Mouse (Mus musculus) left cerebral cortex, postnatal 25 days (tissue): ENCODE data around the gene Sema3f. TPM values are rescaled to one million over a fixed set of nuclear protein-coding genes. Genes with fewer than 3 reads are reported as not detected.

Experiments
- DNase-seq, 2 experiments: peaks; one replicate each; pipeline ENCODE4 v3.0.0; 2022; ENCODE audit warnings: low spot score in 2 of 2, mixed read lengths in 1 of 2
- intact Hi-C: fragments of 180-260 bp; cut with DNase I; formaldehyde crosslinking; loops from one replicate; pipeline ENCODE4 v1.15.1; 2025
- total RNA-seq, 2 experiments: library from RNA; stranded (reverse); gene quantifications; 2 replicates each; pipeline ENCODE4 v1.2.3; 2021

Sema3f gene
- total RNA-seq, 2 experiments from 2014 or later: 16.6 to 17.8 TPM

- intact Hi-C loops: no loop called here
- DNase-seq: no peak
Observed at GRCm38 (mm10) chr9:107669480-107669945, 40.8 kb downstream of the Sema3f start, which contains the start of gene Slc38a3. TSS of gene Slc38a3 (minus strand) at chr9:107669530.

GRCm38 (mm10) chr9:107668916-107669315, 41.4 kb downstream of the Sema3f start:
- no peak for DNase-seq
- intact Hi-C loops: no loop called here

- intact Hi-C loops: no loop called here
- DNase-seq: no peak
Observed at GRCm38 (mm10) chr9:107668011-107668410, 42.3 kb downstream of the Sema3f start.

- DNase-seq: no peak
- intact Hi-C loops: loop anchor here (2.0 kb wide), 1 partner anchor 16 kb away; no protein-coding TSS in a partner anchor
Observed at GRCm38 (mm10) chr9:107667219-107667618, 43.1 kb downstream of the Sema3f start.

- DNase-seq: no peak
- intact Hi-C loops: loop anchor here (2.0 kb wide), 1 partner anchor 16 kb away; no protein-coding TSS in a partner anchor
Observed at GRCm38 (mm10) chr9:107666751-107667205, 43.5 kb downstream of the Sema3f start.

- DNase-seq: no peak
- intact Hi-C loops: no loop called here
Observed at GRCm38 (mm10) chr9:107665308-107665707, 45.0 kb downstream of the Sema3f start.

- intact Hi-C loops: no loop called here
Observed at GRCm38 (mm10) chr9:107663525-107663924, 46.8 kb downstream of the Sema3f start.

GRCm38 (mm10) chr9:107662342-107662741, 47.9 kb downstream of the Sema3f start:
- intact Hi-C loops: no loop called here
- DNase-seq: no peak

More at GRCm38 (mm10) chr9:107663525-107663924, 46.8 kb downstream of the Sema3f start:
- no peak for DNase-seq

- intact Hi-C loops: no loop called here
Observed at GRCm38 (mm10) chr9:107660777-107661176, 49.5 kb downstream of the Sema3f start.

GRCm38 (mm10) chr9:107659961-107660360, 50.3 kb downstream of the Sema3f start:
- no peak for DNase-seq
- intact Hi-C loops: no loop called here

More at GRCm38 (mm10) chr9:107660777-107661176, 49.5 kb downstream of the Sema3f start:
- DNase-seq: no peak

GRCm38 (mm10) chr9:107659551-107659950, 50.7 kb downstream of the Sema3f start:
- intact Hi-C loops: no loop called here
- peak; percentile 61 to 75 for DNase-seq

GRCm38 (mm10) chr9:107658096-107658495, 52.2 kb downstream of the Sema3f start:
- intact Hi-C loops: no loop called here
- no peak for DNase-seq

GRCm38 (mm10) chr9:107657144-107657543, 53.1 kb downstream of the Sema3f start:
- intact Hi-C loops: no loop called here
- DNase-seq: no peak

GRCm38 (mm10) chr9:107654585-107654984, 55.7 kb downstream of the Sema3f start:
- intact Hi-C loops: no loop called here
- no peak for DNase-seq

GRCm38 (mm10) chr9:107653474-107653873, 56.8 kb downstream of the Sema3f start:
- intact Hi-C loops: no loop called here
- DNase-seq: no peak

GRCm38 (mm10) chr9:107650708-107651481, 59.4 kb downstream of the Sema3f start:
- DNase-seq: peak in 1 of 2 experiments; percentile 33
- intact Hi-C loops: loop anchor here (2.0 kb wide), 1 partner anchor 16 kb away; no protein-coding TSS in a partner anchor

- peak in 1 of 2 experiments; percentile 61 for DNase-seq
- intact Hi-C loops: loop anchor here (2.0 kb wide), 1 partner anchor 17 kb away; no protein-coding TSS in a partner anchor
Observed at GRCm38 (mm10) chr9:107650225-107650624, 60.0 kb downstream of the Sema3f start.

GRCm38 (mm10) chr9:107648767-107649166, 61.5 kb downstream of the Sema3f start:
- intact Hi-C loops: loop anchor here (5.0 kb wide), 1 partner anchor 89 kb away; no protein-coding TSS in a partner anchor
- DNase-seq: no peak

GRCm38 (mm10) chr9:107646975-107647374, 63.3 kb downstream of the Sema3f start:
- intact Hi-C loops: loop anchor here (5.0 kb wide), 1 partner anchor 90 kb away; no protein-coding TSS in a partner anchor
- no peak for DNase-seq

- intact Hi-C loops: loop anchor here (1.0 to 5.0 kb wide), 2 partner anchors 31 to 92 kb away; no protein-coding TSS in a partner anchor
- peak; percentile 74 to 77 for DNase-seq
Observed at GRCm38 (mm10) chr9:107645577-107645976, 64.7 kb downstream of the Sema3f start.
